ENCODE assay signal across 7 mouse cellular contexts in the genomic region with DNA sequence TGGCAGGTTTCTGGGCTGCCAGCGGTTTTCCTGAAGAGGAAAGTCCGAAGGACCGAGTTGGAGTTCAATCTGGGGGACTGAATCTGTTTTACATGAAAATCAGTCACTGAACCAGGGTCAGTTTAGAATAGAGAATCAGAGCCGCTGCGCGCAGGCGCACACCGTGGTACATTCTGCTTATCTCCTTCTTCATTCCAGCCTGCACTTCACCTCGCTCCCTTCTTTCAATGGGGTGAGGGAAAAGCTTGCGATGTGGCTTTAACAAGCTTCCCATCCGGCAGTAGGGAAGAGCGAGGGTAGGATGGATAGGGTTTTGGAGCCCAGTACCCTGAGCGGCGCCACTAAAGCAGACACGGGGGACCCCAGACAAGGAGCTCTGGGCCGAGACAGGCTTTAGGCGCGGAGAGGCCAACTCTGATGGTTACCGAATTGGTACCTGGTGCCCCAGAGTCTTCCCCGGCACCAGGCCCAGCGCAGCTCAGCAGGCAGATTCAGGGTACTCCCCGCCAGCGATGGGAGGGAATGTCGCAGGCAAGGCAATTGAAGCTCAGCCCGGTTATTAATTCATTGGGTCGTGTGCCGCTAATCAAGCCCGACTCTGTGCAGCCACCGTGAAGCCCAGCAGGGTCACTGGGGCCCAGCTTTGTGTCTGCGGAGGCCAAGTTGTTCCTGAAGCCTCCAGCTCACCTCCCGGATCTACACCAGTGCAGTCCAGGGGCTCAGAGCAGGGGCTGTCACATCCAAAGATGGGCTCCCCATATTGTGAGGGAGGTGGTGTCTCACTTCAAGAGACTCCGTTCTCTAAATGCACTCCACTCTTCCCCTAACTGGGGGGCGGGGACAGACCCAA. TPM values are rescaled to one million over a fixed set of nuclear protein-coding genes. Genes with fewer than 3 reads are reported as not detected.
DNase-seq lines count a peak whose midpoint lies in the region; ATAC-seq lines count a peak whose summit lies in the region.

No protein-coding gene starts in this region.

- H3K27me3 ChIP-seq in embryonic facial prominence, embryonic 11.5 days (ENCODE audit: control insufficient read depth, insufficient read depth, low read length): peaks cover 97% of the 10 kb centered on the region
- peaks cover 98% of the 10 kb centered on the region for H3K27me3 ChIP-seq in midbrain, embryonic 11.5 days (ENCODE audit: control insufficient read depth, insufficient read depth, low read length)

- H3K9ac ChIP-seq in embryonic facial prominence, embryonic 11.5 days (replicated peaks; ENCODE audit: low read length): no peak overlapping the region
- peak overlapping the region; percentile 37 for H3K9ac ChIP-seq in midbrain, embryonic 11.5 days (ENCODE audit: low read length)

- H3K4me1 ChIP-seq in embryonic facial prominence, embryonic 11.5 days (ENCODE audit: control insufficient read depth, insufficient read depth, low read length): peaks cover 12% of the 10 kb centered on the region
- H3K4me1 ChIP-seq in midbrain, embryonic 11.5 days (ENCODE audit: control insufficient read depth, insufficient read depth, low read length): peaks cover 48% of the 10 kb centered on the region

- WGBS in embryonic facial prominence, embryonic 11.5 days: 2% methylated on average over 33 of the region's 33 CpGs
- 1% methylated on average over 33 of the region's 33 CpGs for WGBS in midbrain, embryonic 11.5 days

- H3K4me3 ChIP-seq in embryonic facial prominence, embryonic 11.5 days (ENCODE audit: low read depth, low read length): peak overlapping the region; percentile 47
- H3K4me3 ChIP-seq in midbrain, embryonic 11.5 days (ENCODE audit: low read depth, low read length): peak overlapping the region; percentile 51

- H3K27ac ChIP-seq in embryonic facial prominence, embryonic 11.5 days (replicated peaks; ENCODE audit: low read depth, low read length): no peak overlapping the region
- peak overlapping the region; percentile 72 for H3K27ac ChIP-seq in midbrain, embryonic 11.5 days (ENCODE audit: low read depth, low read length)

- no peaks in the 10 kb centered on the region for H3K9me3 ChIP-seq in embryonic facial prominence, embryonic 11.5 days (replicated peaks; ENCODE audit: control insufficient read depth, low read length)
- H3K9me3 ChIP-seq in midbrain, embryonic 11.5 days (ENCODE audit: control insufficient read depth, low read length): no peaks in the 10 kb centered on the region

- intact Hi-C loops in left cerebral cortex, postnatal 10 days (cut with DNase I): no loop called here

- no peaks in the 10 kb centered on the region for H3K36me3 ChIP-seq in embryonic facial prominence, embryonic 11.5 days (replicated peaks; ENCODE audit: control insufficient read depth, insufficient read depth, low read depth, low read length)
- no peaks in the 10 kb centered on the region for H3K36me3 ChIP-seq in midbrain, embryonic 11.5 days (ENCODE audit: control insufficient read depth, insufficient read depth, low read length)

- peak; percentile 25 for DNase-seq in ZHBTc4 (ENCODE audit: low read depth, low spot score)
- DNase-seq in embryonic facial prominence, embryonic 11.5 days (ENCODE audit: low spot score): peak; percentile 31
- DNase-seq in kidney, adult 18-20 months: peak; percentile 56
- peak; percentile 95 for DNase-seq in midbrain, embryonic 11.5 days (ENCODE audit: low spot score, missing footprints)
- no peak for DNase-seq in left cerebral cortex, postnatal 10 days (ENCODE audit: extremely low spot score in 1 of 2, low spot score in 2 of 2)
- DNase-seq in layer of hippocampus, adult 18-20 months (ENCODE audit: low spot score in 2 of 2): no peak
- DNase-seq in layer of hippocampus, adult 9-11 months: no peak

- no peak for ATAC-seq in embryonic facial prominence, embryonic 11.5 days (replicated peaks; ENCODE audit: insufficient number of reproducible peaks, low FRiP score, low TSS enrichment, low read depth)
- no peak for ATAC-seq in midbrain, embryonic 11.5 days (ENCODE audit: low FRiP score)

- H3K4me2 ChIP-seq in embryonic facial prominence, embryonic 11.5 days (ENCODE audit: low read depth, low read length): no peak overlapping the region
- H3K4me2 ChIP-seq in midbrain, embryonic 11.5 days: peak overlapping the region; percentile 81

RNA-seq across cellular contexts. Expression of gene Shh, which starts 4.1 kb away (rescaled TPM):
- polyA plus RNA-seq in embryonic facial prominence, embryonic 11.5 days (2014; fragmentation: Nextera tagmentation; extraction: Ambion mirVana): 1.6 and 2.9 TPM in 2 replicates
- 4.9 and 6.8 TPM in 2 replicates for polyA plus RNA-seq in midbrain, embryonic 11.5 days (2014; fragmentation: Nextera tagmentation; extraction: Ambion mirVana)
- 1 to 10 TPM; 2.2 to 3.0 TPM for total RNA-seq in left cerebral cortex, postnatal 10 days (2021)
- total RNA-seq in layer of hippocampus, adult 18-20 months (2021): 1 to 10 TPM; 1.2 to 1.3 TPM

Comparison
In these comparisons a context has a peak if more than half of its experiments do, and no peak if none do; other contexts are left out.
1. DNase-seq: peak in ZHBTc4 (single experiment), embryonic facial prominence, embryonic 11.5 days (single experiment), kidney, adult 18-20 months (single experiment) and midbrain, embryonic 11.5 days (single experiment); none in left cerebral cortex, postnatal 10 days (0 of 2), layer of hippocampus, adult 18-20 months (0 of 2) and layer of hippocampus, adult 9-11 months (single experiment).